Mouse (Mus musculus): ENCODE measurements at regions not wholly inside any gene's neighbourhood (a gene's known extent, or its start where the extent isn't known, plus 50 kb on each side); places are given as distances from the start of the nearest gene placed in this dataset.

DNA sequence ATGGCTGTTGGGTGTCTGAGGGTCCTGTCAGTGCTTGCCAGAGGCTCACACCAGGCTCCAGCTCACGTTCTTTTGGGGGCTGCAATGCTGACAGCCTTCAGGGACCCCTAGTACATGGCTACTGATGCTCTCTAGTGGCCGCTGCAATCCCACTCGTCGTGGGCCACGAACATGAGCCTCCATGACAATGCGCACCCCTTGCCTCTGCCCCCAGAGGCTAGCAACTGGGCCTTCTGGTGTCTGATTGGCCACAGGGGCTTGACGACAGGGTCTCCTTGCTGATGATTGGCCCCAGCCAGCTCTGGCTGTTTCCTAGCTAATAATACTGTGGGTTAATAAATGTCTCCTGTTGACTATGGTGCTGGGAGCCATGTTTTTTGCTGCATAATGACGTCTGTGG is 61.1 kb downstream of the Rtl1 start:
- no peaks in the 10 kb centered on the region for H3K27me3 ChIP-seq (ENCODE audit: insufficient read depth, poor library complexity, severe bottlenecking)
- H3K4me3 ChIP-seq: no peak overlapping the region
- WGBS: 79% methylated on average over 8 of the region's 8 CpGs
- peaks cover 11% of the 10 kb centered on the region; the same call in 1 of the 2 replicates for H3K4me1 ChIP-seq
- H3K36me3 ChIP-seq: peaks cover 14% of the 10 kb centered on the region
- H3K9me3 ChIP-seq: peaks cover 42% of the 10 kb centered on the region
- DNase-seq (ENCODE audit: low spot score): no peak
- H3K27ac ChIP-seq: no peak overlapping the region

DNA sequence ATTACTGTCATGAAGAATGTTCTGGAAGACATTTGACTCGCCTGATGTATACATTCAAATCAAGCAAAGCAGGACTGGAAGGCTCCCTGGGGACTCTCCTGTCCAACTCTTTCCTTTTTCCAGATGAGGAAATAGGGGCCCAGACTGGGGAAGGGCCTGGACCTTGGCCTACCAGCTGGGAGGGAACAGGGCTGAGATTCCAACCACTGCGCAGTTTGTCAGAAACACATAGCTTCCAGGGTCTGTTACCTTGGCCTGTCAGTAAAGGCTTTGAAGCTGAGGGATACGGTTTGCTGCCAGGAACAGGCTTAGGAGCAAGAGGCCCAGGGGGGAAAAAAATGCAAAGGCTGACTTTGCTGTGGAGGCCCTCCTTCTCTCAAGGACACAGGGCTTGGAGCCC is 61.5 kb downstream of the Rtl1 start:
- Histone ChIP-seq H3K4me1 (peaks cover 11% of the 10 kb centered on the region), H3K27me3 (ENCODE audit: insufficient read depth, poor library complexity, severe bottlenecking) (no peaks in the 10 kb centered on the region), H3K36me3 (peaks cover 13% of the 10 kb centered on the region), H3K27ac (no peak overlapping the region), H3K9me3 (peaks cover 42% of the 10 kb centered on the region), H3K4me3 (no peak overlapping the region)
- 82% methylated on average over 3 of the region's 3 CpGs for WGBS
- no peak for DNase-seq (ENCODE audit: low spot score)

DNA sequence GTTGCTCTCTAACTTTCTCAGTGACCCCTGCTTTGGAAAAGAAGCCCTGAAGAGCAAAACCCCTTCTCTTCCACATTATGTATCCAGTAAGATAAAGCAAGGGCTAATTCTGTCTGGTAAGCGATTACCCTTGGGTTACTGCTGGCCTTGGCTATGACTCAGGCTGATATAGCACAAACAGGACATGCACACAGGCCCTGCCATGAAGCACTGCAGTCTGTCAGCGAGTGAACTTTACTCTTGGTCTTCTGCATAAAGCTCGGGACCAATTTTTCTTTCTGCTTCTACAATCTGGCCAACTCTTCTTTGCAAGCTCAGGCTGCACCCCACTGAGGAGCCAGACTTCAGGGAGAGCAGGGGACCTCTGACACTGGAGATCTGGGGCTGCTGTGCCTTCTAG is 63.6 kb downstream of the Rtl1 start:
- Histone ChIP-seq H3K27me3 (ENCODE audit: insufficient read depth, poor library complexity, severe bottlenecking) (no peaks in the 10 kb centered on the region), H3K4me1 (peaks cover 30% of the 10 kb centered on the region), H3K4me3 (no peak overlapping the region), H3K36me3 (peaks cover 7% of the 10 kb centered on the region; the same call in 1 of the 2 replicates), H3K9me3 (peaks cover 28% of the 10 kb centered on the region), H3K27ac (no peak overlapping the region)
- 75% methylated on average over 3 of the region's 3 CpGs for WGBS
- no peak for DNase-seq (ENCODE audit: low spot score)

DNA sequence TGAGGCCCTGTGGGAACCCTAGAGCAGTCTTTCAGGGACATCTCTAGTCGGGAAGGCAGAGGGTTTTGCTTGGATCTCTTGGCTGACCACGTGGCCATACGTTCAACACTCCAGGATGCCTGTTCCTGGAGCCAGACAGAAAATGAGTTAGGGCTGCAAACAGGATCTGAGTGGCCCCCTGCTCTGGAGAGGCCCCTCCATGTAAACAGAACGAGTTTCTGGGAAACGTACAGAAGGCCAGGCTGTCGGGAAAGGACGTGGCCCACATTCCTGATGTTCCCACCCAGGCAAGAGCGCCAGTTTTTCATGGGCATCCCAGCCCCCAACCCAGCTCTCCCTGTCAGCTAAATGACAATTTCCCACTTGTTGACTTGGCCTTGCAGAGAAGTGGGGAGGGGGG is 67.7 kb downstream of the Rtl1 start:
- Histone ChIP-seq H3K27ac (peak overlapping the region; percentile 72; the same call in 1 of the 2 replicates), H3K4me3 (no peak overlapping the region), H3K4me1 (peaks cover 45% of the 10 kb centered on the region), H3K9me3 (peaks cover 22% of the 10 kb centered on the region), H3K36me3 (no peaks in the 10 kb centered on the region), H3K27me3 (ENCODE audit: insufficient read depth, poor library complexity, severe bottlenecking) (no peaks in the 10 kb centered on the region)
- 39% methylated on average over 8 of the region's 8 CpGs for WGBS
- DNase-seq (ENCODE audit: low spot score): no peak

DNA sequence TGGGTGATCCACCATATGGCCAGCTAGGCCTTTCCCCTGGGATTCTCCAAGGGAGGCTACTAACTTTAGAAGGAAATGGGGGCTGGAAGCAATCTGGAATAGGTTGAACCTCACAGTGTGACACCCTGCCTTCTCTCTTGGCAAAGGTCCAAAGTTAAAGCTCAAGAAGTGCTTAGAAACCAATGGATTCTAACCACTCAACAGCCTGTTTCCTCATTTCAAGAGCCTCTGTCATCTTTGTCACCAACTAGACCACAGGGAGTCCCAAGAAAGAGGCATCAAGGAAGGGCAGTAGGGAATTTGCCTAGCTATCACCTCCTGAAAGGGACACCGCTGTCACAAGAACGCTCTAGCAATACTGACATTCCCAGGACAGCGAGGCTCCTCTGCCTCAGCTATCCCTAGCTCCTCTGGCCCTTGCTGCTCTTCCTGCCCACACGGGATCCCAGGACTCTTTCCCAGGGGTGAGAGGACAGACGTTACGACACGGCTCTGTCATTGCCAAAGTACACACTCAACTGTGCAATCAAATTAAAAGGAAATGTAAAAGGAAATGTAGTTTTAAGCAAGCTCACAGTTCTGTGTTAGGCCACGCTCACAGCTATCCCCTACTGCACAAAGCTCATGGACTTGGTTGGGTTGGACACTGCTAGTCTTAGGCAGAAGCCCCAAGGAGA is 68.6 kb downstream of the Rtl1 start:
- Histone ChIP-seq H3K9me3 (peaks cover 32% of the 10 kb centered on the region), H3K4me3 (no peak overlapping the region), H3K36me3 (no peaks in the 10 kb centered on the region), H3K27ac (0 out of 2 replicates have a peak overlapping the region, but pooled peaks have one; percentile 72), H3K27me3 (ENCODE audit: insufficient read depth, poor library complexity, severe bottlenecking) (no peaks in the 10 kb centered on the region), H3K4me1 (peaks cover 45% of the 10 kb centered on the region)
- 57% methylated on average over 8 of the region's 8 CpGs for WGBS
- DNase-seq (ENCODE audit: low spot score): no peak

DNA sequence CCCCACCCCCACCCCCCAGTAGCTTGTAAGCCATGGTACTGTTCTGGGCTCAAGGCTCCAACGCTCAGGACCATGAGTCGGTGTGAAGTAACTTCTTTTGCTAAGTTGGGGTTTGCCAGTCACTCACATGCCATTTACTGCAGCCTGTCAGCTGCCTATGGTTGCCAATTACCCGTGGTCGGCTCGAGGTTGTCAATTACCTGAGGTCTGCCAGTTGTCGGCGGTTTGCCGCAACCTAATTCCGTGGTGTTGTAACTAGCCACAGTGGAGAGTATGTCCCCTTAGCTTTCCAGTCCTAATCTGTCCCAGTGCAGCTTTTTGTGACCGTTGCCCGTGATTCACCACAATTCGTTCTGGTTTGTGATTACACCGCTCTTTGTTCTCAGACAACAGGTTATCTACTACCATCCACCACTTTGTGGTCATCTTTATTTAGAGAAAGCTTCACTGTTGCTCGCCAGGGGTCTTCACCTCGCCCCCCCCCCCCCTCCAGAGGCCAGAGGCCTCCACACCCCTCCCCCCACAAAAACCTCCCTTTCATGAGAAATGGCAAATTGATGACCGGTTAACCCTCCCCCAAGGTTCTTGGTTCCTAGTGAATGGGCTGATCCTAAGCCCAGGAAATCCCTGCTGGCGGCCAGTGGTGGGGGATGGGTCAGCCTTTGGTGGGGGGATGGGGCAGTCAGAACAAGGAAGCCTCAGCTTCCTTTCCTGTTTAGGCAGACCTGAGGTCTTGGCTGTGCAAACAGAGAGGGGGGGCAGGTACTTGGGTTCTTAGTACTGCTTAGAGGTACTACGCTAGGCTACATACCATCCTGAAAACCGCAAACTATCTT is 69.7 kb downstream of the Rtl1 start:
- WGBS: 57% methylated on average over 19 of the region's 19 CpGs
- H3K4me3 ChIP-seq: no peak overlapping the region
- no peak overlapping the region for H3K27ac ChIP-seq
- H3K27me3 ChIP-seq (ENCODE audit: insufficient read depth, poor library complexity, severe bottlenecking): no peaks in the 10 kb centered on the region
- no peak for DNase-seq (ENCODE audit: low spot score)
- no peaks in the 10 kb centered on the region for H3K36me3 ChIP-seq
- peaks cover 47% of the 10 kb centered on the region for H3K4me1 ChIP-seq
- H3K9me3 ChIP-seq: peaks cover 32% of the 10 kb centered on the region

DNA sequence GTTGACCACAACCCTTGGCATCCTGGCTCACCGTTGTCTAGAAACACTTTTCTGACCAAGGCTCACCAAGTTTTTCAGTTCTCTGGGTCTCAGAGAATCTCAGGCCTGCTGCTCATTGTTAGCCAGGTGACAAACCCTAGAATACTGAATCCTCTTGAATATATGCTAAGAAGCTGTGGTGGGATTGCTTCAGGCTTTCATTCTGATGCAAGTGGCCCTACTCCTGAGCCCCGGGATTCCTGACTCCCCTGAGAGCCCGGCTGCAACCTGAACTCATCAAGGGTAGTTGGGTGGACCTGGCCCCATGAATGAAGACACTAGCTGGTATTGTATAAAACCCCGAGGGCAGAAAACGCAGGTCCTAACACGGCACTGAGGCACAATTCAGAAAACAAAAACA is 70.6 kb downstream of the Rtl1 start:
- no peak for DNase-seq (ENCODE audit: low spot score)
- peaks cover 32% of the 10 kb centered on the region for H3K9me3 ChIP-seq
- H3K4me1 ChIP-seq: peaks cover 38% of the 10 kb centered on the region

DNA sequence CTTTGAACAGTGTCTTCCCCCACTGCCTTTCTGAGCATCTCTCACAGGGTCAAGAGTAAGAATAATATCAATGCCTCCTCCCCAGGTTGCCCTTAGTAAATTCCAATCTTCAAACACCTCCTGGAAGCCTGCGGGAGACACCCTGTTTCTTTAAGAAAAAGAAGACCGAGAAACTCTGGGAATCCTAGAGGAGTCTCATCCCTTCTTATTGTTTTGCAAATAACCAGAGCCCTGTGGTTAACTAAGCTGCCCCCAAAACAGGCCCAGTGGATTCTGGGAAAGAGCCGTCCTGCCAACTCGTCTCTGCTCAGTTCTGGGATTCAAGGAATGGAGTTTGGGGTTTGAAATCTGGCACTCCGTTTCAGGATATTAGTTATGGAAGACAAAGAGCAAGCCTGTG is 71.2 kb downstream of the Rtl1 start:
- Histone ChIP-seq H3K9me3 (peaks cover 32% of the 10 kb centered on the region), H3K4me1 (peaks cover 38% of the 10 kb centered on the region), H3K36me3 (no peaks in the 10 kb centered on the region), H3K27me3 (ENCODE audit: insufficient read depth, poor library complexity, severe bottlenecking) (no peaks in the 10 kb centered on the region), H3K27ac (no peak overlapping the region), H3K4me3 (peak overlapping the region; percentile 55; the same call in 1 of the 2 replicates)
- no peak for DNase-seq (ENCODE audit: low spot score)
- WGBS: 55% methylated on average over 5 of the region's 5 CpGs

More for the DNA sequence above, 70.6 kb downstream of the Rtl1 start:
- H3K36me3 ChIP-seq: no peaks in the 10 kb centered on the region
- H3K27ac ChIP-seq: no peak overlapping the region
- WGBS: 62% methylated on average over 6 of the region's 6 CpGs
- no peak overlapping the region for H3K4me3 ChIP-seq
- H3K27me3 ChIP-seq (ENCODE audit: insufficient read depth, poor library complexity, severe bottlenecking): no peaks in the 10 kb centered on the region

DNA sequence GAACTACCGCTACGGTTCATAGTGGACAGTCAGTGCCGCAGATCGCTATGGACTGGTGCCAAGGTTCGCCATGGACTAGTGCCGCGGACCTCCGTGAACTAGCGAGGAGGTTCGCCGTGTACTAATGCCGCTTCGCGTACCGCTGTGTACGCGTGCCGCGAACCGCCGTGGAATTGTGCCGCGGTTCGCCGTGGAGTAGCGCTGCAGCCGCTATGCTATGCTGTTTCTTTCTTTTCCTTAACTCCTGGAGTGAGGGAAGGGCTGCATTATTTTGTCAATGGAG is 71.9 kb downstream of the Rtl1 start:
- WGBS: 49% methylated on average over 27 of the region's 27 CpGs
- H3K27me3 ChIP-seq (ENCODE audit: insufficient read depth, poor library complexity, severe bottlenecking): no peaks in the 10 kb centered on the region

DNA sequence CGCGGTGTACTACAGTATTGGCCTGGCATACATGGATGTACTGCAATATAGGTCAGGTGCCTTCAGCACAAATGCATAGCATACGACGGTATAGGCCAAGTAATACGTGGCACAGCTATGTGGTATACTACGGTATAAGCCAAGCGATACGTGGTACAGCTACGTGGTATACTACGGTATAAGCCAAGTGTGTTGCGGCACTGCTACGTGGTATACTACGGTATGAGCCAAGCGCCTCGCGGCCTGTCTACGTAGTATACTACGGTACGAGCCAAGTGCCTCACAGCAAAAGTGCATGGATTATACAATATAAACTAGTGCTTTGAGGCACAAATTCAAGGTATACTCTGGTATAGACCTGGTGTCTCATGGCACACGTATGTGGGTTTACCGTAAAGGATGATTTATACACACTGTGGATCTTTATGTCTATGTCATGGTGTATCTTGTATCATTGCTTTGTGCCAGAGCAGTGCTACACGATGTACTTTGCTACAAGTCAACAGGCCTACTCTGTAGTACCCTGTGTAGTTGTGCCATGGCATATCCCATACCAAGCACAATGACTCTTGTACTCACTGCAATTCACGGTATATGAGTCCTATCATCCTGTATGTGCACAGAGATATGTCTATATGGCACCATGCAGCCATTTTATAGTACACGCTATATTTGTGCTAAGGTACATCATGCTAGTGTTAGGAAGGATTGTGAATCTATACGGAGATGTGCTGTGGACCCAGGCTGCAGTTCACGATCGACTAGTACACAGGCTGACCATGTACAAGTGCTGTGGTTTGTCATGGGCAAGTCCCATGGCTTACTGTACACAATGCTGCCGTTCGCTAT is 72.5 kb downstream of the Rtl1 start:
- WGBS: 49% methylated on average over 29 of the region's 29 CpGs
- peaks cover 32% of the 10 kb centered on the region for H3K9me3 ChIP-seq
- peak overlapping the region; percentile 55 for H3K4me3 ChIP-seq
- H3K4me1 ChIP-seq: peaks cover 38% of the 10 kb centered on the region
- H3K27ac ChIP-seq: peak overlapping the region; percentile 70
- no peak for DNase-seq (ENCODE audit: low spot score)
- no peaks in the 10 kb centered on the region for H3K36me3 ChIP-seq
- H3K27me3 ChIP-seq (ENCODE audit: insufficient read depth, poor library complexity, severe bottlenecking): no peaks in the 10 kb centered on the region

More for the DNA sequence above, 71.9 kb downstream of the Rtl1 start:
- no peaks in the 10 kb centered on the region for H3K36me3 ChIP-seq
- H3K9me3 ChIP-seq: peaks cover 32% of the 10 kb centered on the region
- H3K4me1 ChIP-seq: peaks cover 38% of the 10 kb centered on the region
- H3K27ac ChIP-seq: peak overlapping the region; percentile 70
- peak overlapping the region; percentile 55 for H3K4me3 ChIP-seq
- DNase-seq (ENCODE audit: low spot score): no peak

DNA sequence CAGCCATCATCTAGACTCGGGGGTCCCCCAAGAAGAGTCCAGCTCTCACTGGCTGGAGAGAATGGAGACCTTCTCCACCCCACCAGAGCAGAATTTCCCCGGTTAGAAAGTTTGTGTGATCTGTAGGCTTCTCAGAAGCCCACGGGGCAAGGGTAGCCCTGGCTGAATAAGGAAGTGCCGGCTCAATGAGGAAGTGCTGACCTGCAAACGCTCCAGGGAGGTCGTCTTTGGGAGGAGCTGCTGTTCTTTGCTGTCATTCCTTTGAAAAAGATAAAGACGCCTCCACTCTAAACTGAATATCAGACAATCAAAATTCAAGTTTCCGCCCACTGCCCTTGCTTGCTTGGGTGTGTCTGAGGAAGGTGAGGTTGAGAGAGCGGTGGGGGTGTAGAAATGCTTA is 73.0 kb downstream of the Dlk1 start:
- 63% methylated on average over 9 of the region's 9 CpGs for WGBS
- Histone ChIP-seq H3K9me3 (peaks cover 32% of the 10 kb centered on the region), H3K36me3 (no peaks in the 10 kb centered on the region), H3K27ac (no peak overlapping the region), H3K4me1 (peaks cover 18% of the 10 kb centered on the region), H3K27me3 (ENCODE audit: insufficient read depth, poor library complexity, severe bottlenecking) (no peaks in the 10 kb centered on the region), H3K4me3 (no peak overlapping the region)
- no peak for DNase-seq (ENCODE audit: low spot score)

DNA sequence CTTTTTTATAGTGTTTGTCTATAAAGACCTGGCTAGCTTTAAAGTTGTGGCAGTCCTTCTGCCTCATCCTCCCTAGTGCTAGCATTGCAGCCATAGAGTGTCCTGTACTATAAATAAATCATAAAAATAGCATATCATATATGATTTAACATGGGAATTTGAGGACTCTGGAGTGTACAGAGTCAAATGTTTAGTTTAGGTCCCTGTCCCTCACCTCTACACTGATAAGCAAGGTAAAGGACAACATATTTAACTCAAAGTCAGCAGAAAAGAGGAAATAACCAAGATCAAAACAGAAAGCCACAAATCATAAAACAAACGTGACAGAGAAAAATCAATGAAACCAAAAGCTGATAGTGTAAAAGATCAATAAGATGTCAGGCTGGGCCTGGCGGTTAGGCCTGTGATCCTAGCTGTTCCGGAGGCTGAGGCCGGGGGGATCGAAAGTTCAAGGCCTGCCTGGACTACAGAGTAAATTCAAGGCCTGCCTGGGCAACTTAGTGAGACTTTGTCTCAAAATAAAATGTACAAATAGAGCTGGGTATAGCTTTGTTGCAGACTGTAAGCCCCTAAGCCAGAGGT is 68.7 kb downstream of the Dlk1 start:
- no peak for DNase-seq (ENCODE audit: low spot score)
- Histone ChIP-seq H3K9me3 (no peaks in the 10 kb centered on the region), H3K36me3 (no peaks in the 10 kb centered on the region), H3K27me3 (ENCODE audit: insufficient read depth, poor library complexity, severe bottlenecking) (no peaks in the 10 kb centered on the region), H3K4me3 (no peak overlapping the region), H3K4me1 (peaks cover 47% of the 10 kb centered on the region), H3K27ac (no peak overlapping the region)
- 79% methylated on average over 5 of the region's 5 CpGs for WGBS

Data from heart, embryonic 10.5 days (tissue).